Mouse (Mus musculus) olfactory bulb, adult 2 months (tissue): ENCODE results near the gene Bpifa5. TPM values are rescaled to one million over a fixed set of nuclear protein-coding genes. Genes with fewer than 3 reads are reported as not detected.

ENCODE experiments used
- H3K27ac ChIP-seq: fragments of 200-500 bp; 2 replicates; pipeline ENCODE4 v1.5.1; 2012; ENCODE audit warnings: low read depth, low read length; ENCODE audit not compliant: insufficient read depth
- H3K4me1 ChIP-seq: fragments of 200-500 bp; 2 replicates; pipeline ENCODE4 v1.6.1; 2012; ENCODE audit warnings: low read length; ENCODE audit not compliant: control insufficient read depth, insufficient read depth
- H3K4me3 ChIP-seq: fragments of 200-500 bp; 2 replicates; pipeline ENCODE4 v1.5.1; 2012; ENCODE audit warnings: mild to moderate bottlenecking, low read depth, low read length, moderate library complexity; ENCODE audit not compliant: insufficient read depth
- CTCF ChIP-seq: fragments of 200-500 bp; IDR thresholded peaks from 2 replicates; pipeline ENCODE4 v1.5.1; 2012; ENCODE audit warnings: low read depth, mild to moderate bottlenecking, low read length, moderate library complexity; ENCODE audit not compliant: insufficient read depth
- POLR2A ChIP-seq: fragments of 200-500 bp; IDR thresholded peaks from 2 replicates; pipeline ENCODE4 v1.6.1; 2012; ENCODE audit warnings: mild to moderate bottlenecking, low read depth, low read length, moderate library complexity; ENCODE audit not compliant: insufficient read depth
- WGBS: fragments of 180-500 bp; shearing (Covaris S2); methylation state at CpG from one replicate; pipeline ENCODE4 v1.1.7; 2018; 5-methylcytosine and 5-hydroxymethylcytosine counted together
- polyA plus RNA-seq: library from polyadenylated mRNA; stranded (reverse); fragments of >200 nt; gene quantifications from 2 replicates; pipeline ENCODE4 v1.2.4, GENCODE M21; 2012; ENCODE audit warnings: low replicate concordance; ENCODE audit not compliant: missing spikeins, insufficient read depth, insufficient read length

Gene Bpifa5
- polyA plus RNA-seq, 1 experiment, result not detected

DNA sequence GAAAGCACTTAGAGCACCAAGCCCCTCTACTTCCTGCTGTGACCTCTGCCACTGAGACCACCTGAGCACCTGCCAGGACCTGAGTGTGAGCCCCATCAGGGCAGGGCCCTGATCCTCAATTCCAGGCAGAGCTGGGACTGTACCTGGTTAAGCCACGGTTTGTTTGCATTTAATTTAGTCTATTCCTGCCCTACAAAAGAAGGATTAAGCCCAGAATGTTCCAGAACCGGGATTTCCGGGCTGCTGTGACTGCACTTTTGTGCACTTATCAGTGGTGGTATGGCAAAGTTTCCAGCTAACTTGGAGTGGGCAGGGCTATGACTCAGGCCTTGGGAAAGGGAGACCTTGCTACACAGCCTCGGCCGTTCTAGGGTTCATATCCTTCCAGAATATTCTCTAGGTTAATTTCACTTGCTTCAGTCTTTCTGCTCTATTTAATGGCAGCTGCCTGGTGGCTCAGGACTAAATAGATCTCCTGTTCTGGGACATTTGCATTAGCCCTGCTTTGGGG, 31.6 kb downstream of the Bpifa5 start:
- Histone ChIP-seq H3K4me1 (no peaks in the 10 kb centered on the region), H3K27ac (no peak overlapping the region), H3K4me3 (no peak overlapping the region)
- WGBS, result 54% methylated on average over 5 of the region's 5 CpGs
- TF ChIP-seq POLR2A (no peak), CTCF (no peak)

DNA sequence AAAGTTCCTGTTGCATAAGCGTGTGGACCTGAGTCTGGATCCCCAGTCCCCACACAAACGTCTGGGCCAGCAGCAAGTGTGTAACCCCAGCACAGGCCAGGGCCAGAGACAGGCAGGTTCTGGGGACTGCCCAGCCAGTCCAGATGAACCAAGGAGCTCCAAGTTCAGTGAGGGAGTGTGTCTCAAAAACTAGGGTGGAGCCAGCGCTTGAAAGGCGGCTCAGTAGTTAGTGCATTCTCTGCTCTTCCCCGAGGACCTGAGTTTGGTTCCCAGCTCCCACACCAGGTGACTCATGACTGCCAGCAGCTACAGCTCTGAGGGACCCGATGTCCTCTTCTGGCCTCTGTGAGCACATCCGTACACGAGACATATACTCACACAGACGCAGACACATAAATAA, 34.6 kb downstream of the Bpifa5 start:
- WGBS, result 92% methylated on average over 9 of the region's 9 CpGs

GRCm38 (mm10) chr2:154204630-154205029, 42.2 kb downstream of the Bpifa5 start:
- no peak overlapping the region for H3K27ac ChIP-seq
- H3K4me3 ChIP-seq, result no peak overlapping the region
- 84% methylated on average over 4 of the region's 4 CpGs for WGBS
- no peaks in the 10 kb centered on the region for H3K4me1 ChIP-seq
- no peak for TF ChIP-seq CTCF
- TF ChIP-seq POLR2A, result no peak

More for the DNA sequence above, 34.6 kb downstream of the Bpifa5 start:
- H3K4me1 ChIP-seq, result no peaks in the 10 kb centered on the region
- no peak overlapping the region for H3K4me3 ChIP-seq
- no peak overlapping the region for H3K27ac ChIP-seq
- TF ChIP-seq POLR2A, result no peak
- no peak for TF ChIP-seq CTCF

DNA sequence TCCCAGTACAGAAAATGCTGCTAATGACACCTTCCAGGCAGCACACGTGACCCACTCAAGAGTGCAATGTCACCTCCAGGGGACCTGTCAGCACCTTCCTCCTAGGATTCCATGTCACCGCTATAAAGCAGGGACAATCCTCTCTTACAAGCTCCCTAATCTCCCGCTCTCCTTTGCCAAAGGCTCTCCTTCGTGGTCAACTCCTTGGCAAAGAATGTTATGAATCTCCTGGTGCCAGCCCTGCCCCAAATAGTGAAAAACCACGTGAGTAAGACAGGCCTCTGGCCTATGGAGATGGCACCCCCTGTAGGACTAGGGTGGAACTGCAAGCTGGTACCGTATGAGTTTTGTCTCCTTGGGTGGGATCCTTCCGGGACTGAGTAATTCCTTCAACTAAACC, 44.5 kb downstream of the Bpifa5 start:
- no peak overlapping the region for H3K4me3 ChIP-seq
- TF ChIP-seq CTCF (no peak), POLR2A (no peak)
- H3K27ac ChIP-seq, result no peak overlapping the region
- H3K4me1 ChIP-seq, result no peaks in the 10 kb centered on the region
- WGBS, result 61% methylated on average over 7 of the region's 7 CpGs

GRCm38 (mm10) chr2:154209112-154209511, 46.7 kb downstream of the Bpifa5 start:
- TF ChIP-seq POLR2A (no peak), CTCF (no peak)
- Histone ChIP-seq H3K4me3 (no peak overlapping the region), H3K4me1 (no peaks in the 10 kb centered on the region), H3K27ac (no peak overlapping the region)
- WGBS, result 6% methylated on average over 3 of the region's 3 CpGs

GRCm38 (mm10) chr2:154211121-154211520, 48.7 kb downstream of the Bpifa5 start:
- TF ChIP-seq CTCF, result no peak
- TF ChIP-seq POLR2A, result no peak
- Histone ChIP-seq H3K4me3 (no peak overlapping the region), H3K27ac (no peak overlapping the region), H3K4me1 (no peaks in the 10 kb centered on the region)
- 44% methylated on average over 1 of the region's 1 CpGs for WGBS

DNA sequence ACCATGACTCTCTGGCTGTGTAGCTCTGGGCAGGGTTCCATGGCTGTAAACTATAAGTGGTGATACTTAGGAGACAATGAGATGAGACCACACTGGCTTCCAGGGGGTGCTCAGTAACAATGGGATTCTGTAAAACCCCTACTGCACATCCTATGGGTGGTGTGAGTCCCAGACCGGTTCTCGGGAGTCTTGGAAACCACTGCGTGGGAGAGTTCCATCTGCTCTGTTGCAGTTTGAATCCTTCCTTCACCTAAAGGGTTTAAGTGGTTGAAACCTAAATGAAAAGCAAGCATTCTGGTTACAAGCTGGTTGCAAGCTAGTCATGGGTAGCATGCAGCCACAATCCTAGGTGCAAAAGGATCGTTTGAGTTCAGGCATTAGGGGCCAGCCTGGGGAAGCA, 49.5 kb downstream of the Bpifa5 start:
- no peak overlapping the region for H3K27ac ChIP-seq
- TF ChIP-seq POLR2A (no peak), CTCF (no peak)
- 85% methylated on average over 4 of the region's 4 CpGs for WGBS
- H3K4me1 ChIP-seq, result no peaks in the 10 kb centered on the region
- no peak overlapping the region for H3K4me3 ChIP-seq

DNA sequence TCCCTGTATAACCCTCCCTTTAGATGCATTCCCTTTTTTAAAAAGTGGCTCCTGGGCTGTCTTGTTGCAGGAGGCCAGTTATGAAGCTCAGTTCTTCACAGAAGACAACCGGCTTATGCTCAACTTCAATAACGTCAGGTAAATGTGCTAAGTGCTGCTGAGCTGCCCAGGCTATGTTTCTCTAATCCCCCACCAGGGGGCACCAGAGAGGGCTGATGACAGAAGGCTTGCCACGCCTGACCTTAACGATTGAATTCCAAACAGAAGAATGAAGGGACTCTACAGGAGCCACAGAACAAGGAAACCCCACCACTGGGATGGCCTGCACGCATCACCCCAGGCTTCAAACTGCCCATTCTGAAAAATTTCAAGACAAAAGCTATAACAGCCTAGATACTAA, 52.8 kb downstream of the Bpifa5 start:
- Histone ChIP-seq H3K4me1 (no peaks in the 10 kb centered on the region), H3K4me3 (no peak overlapping the region), H3K27ac (no peak overlapping the region)
- WGBS, result 20% methylated on average over 5 of the region's 5 CpGs
- TF ChIP-seq CTCF (peak; percentile 32; the same call in 1 of the 2 replicates), POLR2A (no peak)

Other genes starting within 250 kb of the Bpifa5 start
- gene Bpifb3, start 244.4 kb upstream of the Bpifa5 start, polyA plus RNA-seq, result not detected in 2 replicates
- gene Bpifb4, start 224.4 kb upstream of the Bpifa5 start, polyA plus RNA-seq, result not detected in 2 replicates
- not detected in 2 replicates for gene Bpifa6, start 187.7 kb upstream of the Bpifa5 start, polyA plus RNA-seq
- not detected in 2 replicates for gene Bpifa2, start 154.3 kb upstream of the Bpifa5 start, polyA plus RNA-seq
- gene Bpifa3, start 32.3 kb upstream of the Bpifa5 start, polyA plus RNA-seq, result not detected in 2 replicates
- not detected in 2 replicates for gene Bpifa1, start 19.7 kb upstream of the Bpifa5 start, polyA plus RNA-seq
- gene Bpifb1, start 28.2 kb downstream of the Bpifa5 start, polyA plus RNA-seq, result not detected in 2 replicates
- gene Bpifb5, start 61.1 kb downstream of the Bpifa5 start, polyA plus RNA-seq, result not detected in 2 replicates
- not detected in 2 replicates for gene Bpifb9a, start 95.2 kb downstream of the Bpifa5 start, polyA plus RNA-seq
- not detected in 2 replicates for gene Bpifb9b, start 144.6 kb downstream of the Bpifa5 start, polyA plus RNA-seq
- gene Cdk5rap1, start 210.4 kb downstream of the Bpifa5 start, polyA plus RNA-seq, result not detected in 2 replicates
- gene Snta1, start 245.5 kb downstream of the Bpifa5 start, polyA plus RNA-seq, result not detected in 2 replicates